Mouse (Mus musculus): ENCODE measurements around the gene Pigq. TPM values are rescaled to one million over a fixed set of nuclear protein-coding genes. Genes with fewer than 3 reads are reported as not detected.
A peak's percentile ranks its signal among the peaks of the same experiment; 100 is the strongest.

Pigq gene
- total RNA-seq (2022) = 100 to 1,000 TPM; 104 to 128 (median 120) TPM

DNA sequence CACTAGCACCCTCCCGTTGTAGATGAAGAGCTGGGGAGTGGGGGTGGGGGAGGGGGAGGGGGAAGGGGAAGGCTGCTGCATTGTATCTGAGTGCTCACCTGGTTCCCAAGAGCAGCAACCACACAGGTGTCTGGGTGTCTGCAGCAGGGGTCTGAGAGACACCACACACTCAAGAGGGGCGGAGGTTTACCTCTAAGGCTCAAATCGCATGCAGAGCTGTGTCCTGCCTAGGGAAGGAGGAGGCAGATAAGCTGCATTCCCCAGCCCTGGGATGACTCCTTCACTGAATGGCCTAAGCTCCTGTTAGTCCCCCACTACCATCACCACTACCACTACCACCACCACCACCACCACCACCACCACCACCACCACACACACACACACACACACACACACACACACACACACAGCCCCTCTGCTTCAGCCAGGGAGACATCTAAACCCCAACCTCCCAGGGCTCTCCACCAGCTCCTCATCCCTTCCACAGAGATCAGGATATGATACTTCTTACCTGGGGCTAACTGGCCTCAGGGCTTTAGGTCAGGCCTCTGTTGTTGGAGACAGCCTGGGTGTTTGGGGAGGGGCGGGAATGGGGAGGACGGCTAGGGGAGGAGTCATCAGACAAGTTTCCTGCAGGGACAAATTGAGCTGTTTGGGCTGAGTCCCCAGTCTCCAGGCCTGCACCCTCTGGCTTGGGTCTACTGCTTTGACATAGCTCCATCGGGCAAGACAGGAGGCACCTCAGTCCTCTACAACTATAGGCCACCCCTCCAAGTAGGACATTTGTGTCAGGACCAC is at the start of gene Pigq, which contains the start of gene Nhlrc4:
Gene Pigq (minus strand): TSS at position 571 of the 798 bp plus-strand sequence.
Gene Nhlrc4 (minus strand): TSS at position 596 of the 798 bp plus-strand sequence.
- DNase-seq (ENCODE audit: low spot score in 2 of 2) = no peak

DNA sequence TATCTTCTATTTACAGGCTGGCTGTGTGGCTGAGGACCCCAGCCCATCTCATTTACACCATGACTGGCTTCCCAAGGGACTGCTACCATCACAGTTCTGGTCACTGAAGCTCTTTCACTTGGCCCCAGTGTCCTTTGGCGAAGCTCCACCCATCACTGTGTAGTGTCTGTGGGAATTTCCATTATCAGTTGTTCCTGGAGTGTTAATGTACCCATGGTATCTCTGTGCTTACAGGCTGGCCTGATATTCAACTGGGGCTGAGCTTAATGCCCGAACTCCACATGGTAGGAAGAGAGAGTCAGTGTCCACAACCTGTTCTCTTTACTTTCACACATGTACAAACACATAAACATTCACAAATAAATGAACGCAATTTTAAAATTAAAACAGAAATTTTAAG is 48.8 kb upstream of the Pigq start:
- DNase-seq (ENCODE audit: low spot score in 2 of 2) = no peak

DNA sequence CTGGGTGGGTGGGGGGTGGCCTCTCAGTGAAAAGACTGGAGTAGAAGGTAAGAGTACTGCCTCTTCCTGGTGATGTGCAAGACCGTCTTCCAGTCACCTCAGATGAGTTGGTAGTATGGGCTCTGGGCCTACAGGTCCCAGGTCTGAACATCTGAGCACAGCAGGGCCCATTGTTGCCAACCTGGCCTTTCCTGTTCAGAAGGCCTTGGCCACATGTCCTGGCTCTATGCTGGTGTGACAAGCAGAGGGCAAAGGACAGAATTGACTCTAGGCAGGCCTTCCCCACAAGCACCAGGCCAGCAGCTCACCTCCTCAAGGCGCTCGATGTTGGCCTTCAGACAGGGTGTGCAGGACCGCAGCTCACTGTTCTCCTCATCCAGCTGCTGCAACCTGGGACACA is 47.5 kb upstream of the Pigq start:
- no peak for DNase-seq (ENCODE audit: low spot score in 2 of 2)

DNA sequence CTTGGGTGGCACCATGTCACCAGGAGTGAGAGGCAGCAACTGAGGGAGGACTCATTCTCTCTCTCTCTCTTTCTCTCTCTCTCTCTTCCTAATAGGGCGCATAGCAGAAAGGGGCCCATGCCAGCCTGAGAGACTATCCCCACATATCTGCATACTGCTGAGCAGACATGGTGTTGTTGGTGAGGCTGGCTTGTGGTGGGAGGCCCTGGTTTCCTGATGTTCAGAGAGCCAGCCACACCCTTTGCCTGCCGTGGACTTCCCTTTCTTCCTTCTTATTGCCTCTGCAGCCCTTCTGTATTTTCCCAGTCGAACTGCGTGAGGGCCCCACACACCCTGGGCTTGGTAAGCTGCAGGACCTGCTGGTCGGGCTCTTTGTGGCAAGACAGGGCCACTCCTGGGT is 45.6 kb upstream of the Pigq start:
- DNase-seq (ENCODE audit: low spot score in 2 of 2) = no peak

DNA sequence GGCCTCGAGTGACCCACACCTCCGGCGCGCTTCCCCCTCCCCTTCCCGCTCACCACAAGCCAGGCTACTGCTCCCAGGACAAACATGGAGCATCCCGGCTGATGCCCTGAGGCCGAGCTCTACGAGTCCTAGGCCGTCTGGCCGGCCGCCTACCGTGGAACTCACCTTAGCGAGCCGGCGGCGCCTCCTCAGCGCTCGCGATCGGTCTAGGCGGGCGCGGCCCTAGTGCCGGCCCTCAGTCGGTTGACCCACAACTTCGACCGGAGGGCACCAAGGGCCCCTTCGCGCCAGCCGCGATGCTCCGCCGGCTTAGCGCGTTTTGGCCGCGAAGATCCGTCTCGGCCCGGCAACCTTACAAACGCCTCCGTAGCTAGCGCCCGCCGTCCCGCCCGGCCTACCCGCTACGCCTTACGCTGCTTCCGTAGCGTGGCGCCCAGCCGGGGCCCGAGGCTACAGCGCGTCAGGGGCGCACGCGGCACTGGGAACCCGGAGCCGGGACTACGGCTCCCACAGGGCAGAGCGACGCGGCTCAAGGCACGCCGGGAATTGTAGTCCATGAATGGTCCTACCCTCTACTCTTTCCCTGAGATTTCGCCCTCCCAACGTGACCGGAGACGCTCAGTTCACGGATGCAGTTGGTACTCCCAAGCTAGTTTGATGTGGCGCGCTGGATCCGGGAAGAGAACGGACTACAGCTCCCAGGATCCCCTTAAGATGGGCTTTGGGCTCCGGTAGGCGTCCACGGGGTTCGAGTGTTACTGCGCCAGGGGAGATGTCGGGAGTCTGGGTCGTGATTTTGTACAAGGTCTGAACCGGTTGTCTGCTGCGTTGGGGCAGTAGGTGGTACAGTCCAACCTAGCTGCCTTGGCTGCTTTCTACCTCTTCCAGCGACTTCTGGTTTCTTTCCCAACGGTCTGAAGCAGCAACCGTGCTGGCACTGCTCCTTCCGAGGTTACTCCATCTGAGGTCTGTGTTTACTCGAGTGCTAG is 40.9 kb upstream of the Pigq start, which contains the start of gene Capn15:
Gene Capn15 (minus strand): TSS at position 491 of the 989 bp plus-strand sequence.
- DNase-seq (ENCODE audit: low spot score in 2 of 2) = peak; percentile 95

DNA sequence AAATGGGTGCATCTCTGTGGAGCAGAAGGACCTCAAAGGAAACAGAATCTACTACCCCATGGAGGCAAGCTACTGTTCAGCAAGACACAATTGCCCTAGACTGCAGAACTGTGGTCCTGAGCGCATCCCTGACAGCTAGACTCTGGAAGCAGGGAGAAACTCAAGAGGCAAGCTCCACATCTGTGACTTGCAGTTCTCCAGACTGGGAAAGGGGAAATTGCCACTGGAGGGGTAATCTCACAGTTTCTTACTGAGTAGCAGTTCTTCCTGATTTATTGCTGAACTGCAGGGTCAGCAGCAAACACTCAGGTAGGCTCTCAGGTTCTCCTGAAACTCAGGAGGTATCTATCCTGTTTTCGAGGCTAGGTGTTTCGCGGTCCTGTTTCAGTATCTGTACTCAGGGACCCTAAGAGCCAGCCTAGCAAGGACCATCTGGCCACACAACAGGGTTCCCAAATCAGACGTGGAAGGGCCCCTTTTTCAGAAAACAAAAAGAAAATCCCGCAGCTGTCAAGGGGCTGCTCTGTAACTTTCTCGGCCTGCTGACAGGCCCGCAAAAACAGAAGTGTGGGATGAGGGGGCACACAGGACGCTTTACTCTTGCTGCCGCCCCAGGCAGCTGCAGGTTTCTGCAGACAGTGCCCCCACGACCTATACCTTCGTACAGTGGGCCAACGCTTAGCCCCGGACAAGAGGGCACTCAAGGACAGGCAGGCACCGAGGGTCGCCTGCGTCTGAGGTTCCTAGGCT is 40.0 kb upstream of the Pigq start:
- peak in 1 of 2 experiments; percentile 24 for DNase-seq (ENCODE audit: low spot score in 2 of 2)

DNA sequence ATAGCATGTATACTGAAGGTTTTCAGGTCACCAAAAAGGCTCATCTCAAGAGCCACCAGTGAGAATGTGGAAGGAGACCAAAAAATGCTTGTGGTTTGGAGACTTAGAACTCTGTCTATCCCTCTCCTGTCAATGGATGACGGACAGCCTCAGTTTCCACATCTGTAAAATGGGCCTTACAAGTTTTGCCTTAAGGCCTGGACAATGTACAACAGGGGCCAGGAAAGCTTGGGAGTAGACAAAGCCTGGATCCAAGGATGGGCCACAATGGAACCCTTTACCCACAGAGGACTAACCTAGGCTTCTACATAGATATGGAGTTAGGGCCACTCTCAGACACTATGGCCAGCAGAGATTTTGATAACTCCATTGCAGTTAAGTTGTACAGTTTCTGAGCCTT is 39.3 kb upstream of the Pigq start:
- no peak for DNase-seq (ENCODE audit: low spot score in 2 of 2)

DNA sequence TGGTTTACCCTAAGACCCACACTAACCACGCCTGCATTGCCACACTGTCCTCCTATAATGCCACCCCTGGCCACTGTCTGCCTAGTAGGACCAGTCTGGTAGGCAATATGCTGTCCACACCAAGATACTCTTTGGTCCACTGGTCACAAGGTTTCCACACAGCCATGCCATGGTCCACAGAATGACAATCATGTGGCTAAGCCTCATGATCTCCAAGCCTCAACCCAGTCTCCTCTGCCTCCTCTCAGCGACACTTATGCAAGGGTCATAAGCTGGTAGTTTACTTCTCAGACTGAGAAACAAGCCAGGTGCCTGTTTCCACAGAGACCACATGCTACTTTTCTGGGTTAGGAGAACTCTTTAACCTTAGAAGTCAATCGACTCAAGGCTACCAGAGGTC is 38.2 kb upstream of the Pigq start:
- DNase-seq (ENCODE audit: low spot score in 2 of 2) = no peak

DNA sequence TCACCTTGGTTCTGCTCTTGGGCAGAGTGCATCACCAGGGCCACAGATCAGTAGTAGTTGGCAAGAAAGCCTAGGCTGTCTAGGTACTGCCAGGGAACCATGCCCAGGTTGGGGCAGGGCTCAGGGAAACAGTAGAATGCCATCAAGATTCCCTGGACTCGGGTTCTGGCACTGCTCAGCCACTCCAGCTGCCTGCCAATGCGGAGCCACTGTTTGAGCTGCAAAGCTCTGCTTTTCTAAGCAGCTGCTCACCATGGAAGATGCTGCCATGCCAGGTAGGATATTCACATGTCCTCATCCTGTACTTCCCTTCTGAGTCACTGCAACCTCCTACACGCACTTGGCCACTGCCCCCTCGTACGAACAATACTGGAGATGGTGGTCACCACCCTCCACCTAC is 36.1 kb upstream of the Pigq start:
- DNase-seq (ENCODE audit: low spot score in 2 of 2) = no peak

DNA sequence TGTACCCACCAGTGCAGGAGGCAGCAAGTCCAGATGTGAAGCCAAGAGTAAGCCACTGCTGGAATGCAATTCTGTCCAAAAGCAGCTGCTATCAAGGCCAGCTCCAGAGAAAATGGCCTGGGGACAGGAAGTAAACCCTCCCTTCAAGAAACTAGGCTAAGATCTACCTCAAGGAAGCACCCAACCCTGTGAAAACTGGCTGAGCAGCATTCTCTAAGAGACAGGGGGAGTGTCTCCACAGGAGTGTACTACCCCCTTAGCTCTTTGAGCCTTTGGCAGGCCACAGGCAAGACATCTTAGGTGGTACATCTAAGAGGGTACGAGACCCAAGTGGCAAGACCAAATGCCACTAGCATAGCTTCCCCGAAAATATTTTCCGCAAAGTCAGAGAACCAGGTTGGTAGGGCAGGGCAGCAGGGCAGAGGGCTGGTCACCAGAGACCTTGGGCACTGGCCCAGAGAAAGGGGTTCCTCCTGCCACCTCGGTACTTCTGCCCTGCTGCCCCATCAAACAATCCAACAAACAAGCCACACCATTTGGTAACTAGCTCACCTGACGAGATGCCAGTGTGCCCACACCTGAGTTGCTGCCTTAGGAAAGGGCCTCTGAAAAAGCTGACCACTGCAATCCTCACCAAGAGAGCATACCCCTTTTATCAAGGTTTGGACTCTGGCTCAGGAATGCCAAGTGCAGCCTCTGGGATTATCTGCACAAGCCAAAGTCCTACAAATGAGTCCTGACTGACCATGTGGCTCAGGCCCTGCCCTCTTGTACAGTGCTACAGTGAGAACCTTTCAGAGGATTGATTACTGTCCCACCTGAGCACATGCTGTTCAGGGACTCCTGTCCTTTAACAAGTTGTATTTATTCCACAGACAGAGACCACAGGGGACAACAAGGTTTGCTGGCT is 35.3 kb upstream of the Pigq start:
- no peak for DNase-seq (ENCODE audit: low spot score in 2 of 2)

DNA sequence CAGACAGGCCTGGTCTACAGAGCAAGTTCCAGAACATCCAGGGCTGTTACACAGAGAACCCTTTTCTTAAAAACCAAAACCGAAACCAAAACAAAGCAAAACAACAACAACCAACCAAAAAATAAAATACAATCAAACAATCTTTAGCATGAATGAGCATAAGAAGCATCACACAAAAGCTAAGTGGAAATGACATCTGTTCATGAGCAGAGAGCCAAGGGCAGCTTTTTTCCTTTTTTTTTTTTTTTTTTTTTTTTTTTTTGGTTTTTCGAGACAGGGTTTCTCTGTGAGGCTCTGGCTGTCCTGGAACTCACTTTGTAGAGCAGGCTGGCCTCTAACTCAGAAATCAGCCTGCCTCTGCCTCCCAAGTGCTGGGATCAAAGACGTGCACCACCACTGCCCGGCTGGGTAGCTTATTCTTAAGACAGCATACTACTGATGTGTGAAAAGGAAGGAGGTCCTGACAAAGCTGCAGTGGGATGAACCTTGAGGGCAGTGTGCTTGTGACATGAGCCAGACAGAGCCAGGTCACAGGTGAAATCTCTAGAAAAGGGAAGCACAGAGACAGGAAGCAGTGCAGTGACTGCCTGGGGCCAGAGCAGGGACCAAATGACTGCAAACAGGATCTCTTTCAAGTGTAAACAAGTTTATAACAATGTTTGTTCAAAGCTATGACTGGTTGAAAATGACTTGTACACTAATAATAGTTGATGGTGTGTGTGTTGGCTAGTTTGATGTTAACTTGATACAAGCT is 26.4 kb upstream of the Pigq start:
- DNase-seq (ENCODE audit: low spot score in 2 of 2) = no peak

DNA sequence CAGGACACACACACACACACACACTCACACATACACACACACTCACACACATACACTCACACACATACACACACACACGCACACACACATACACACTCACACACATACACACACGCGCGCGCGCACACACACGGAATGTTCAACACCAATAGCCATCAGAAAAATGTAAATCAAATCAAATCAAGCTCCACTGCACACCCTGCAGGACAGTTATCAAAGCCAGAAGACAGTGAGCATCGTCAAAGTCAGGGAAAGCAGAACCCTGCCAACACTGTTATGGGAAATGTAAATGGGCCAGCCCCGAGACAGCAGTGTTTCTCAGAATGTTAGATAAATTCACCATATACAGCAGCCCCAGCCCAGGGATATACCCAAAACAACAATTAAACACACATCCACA is 25.7 kb upstream of the Pigq start:
- DNase-seq (ENCODE audit: low spot score in 2 of 2) = no peak

DNA sequence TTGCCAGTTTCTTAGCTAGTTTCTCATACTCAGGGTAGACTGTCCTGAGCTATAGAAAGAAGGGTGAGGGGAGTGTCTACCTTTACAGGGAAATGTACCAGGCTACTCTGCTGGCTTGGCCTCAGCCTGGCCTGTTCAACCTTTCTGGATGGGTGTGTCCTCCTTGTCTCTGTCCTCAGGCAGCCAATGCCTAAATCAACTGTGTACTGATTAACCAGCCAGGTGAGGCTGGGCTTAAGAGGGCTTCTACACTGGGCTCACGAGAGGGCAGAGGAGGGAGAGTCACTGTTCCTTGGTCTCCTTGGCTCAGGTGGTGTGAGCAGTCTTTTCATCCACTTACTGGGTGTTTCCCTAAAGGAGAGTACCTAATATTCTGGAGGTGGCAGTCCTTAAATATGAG is 23.4 kb upstream of the Pigq start:
- DNase-seq (ENCODE audit: low spot score in 2 of 2) = no peak

DNA sequence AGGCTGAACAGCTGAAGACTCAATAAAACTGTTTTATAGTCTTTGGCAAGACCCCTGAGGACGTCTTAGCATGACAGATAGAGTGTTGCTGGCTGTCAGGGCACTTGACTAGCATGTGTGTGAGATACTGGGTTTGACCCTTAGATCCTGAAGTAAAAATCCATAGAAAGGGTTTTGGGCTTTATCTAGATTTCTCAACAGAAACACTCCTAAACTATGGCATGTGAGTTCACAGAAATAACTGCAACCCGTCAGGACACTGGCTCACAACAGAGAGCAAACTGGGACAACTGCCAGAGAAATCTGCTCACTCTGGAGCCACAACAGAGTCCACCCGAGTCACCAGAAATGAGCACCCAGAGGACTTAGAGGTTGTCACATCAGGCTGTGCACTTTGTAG is 22.9 kb upstream of the Pigq start:
- no peak for DNase-seq (ENCODE audit: low spot score in 2 of 2)

DNA sequence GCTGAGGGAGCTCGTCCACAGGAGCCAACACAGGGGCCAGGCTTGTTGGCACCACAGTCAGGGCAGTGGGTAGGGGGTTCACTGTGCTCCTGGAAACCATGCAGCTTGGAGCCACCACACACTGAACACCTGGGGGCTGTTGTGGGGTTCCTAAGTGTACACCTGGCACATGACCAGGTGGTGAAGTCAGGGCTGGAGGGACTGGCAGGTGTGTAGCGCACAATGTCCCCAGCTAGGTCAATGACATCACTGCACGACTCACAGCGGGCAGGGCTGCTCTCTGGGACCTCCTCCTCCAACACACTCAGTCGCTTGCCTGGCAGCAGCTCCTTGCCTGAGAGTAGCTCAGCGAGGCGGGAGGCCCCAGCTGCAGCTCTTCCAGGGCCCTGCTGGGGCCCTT is 19.5 kb upstream of the Pigq start:
- no peak for DNase-seq (ENCODE audit: low spot score in 2 of 2)

DNA sequence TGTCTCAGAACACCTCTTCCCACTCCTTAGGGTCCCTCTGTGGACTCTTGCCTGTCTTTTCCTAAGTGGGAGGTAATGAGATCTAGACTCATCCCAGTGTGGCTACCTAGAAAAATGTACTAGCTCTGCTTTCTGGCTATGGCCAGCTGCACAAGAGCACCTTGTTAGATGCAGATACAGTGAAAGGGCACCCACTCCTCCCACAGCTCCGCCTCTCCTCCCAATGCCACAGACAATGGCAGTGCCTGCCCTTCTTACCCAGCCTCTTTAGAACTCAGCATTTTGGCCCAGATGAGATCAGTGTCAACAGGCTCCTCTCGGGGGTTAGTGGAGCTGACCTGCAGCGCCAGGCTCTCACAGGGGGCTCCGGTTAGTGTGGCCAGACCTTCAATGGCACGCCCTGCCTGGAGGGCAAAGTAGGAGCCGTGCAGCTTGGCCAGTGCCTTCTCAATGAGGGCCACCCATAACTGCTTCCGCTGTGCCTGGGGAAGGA is 17.7 kb upstream of the Pigq start:
- DNase-seq (ENCODE audit: low spot score in 2 of 2) = no peak

DNA sequence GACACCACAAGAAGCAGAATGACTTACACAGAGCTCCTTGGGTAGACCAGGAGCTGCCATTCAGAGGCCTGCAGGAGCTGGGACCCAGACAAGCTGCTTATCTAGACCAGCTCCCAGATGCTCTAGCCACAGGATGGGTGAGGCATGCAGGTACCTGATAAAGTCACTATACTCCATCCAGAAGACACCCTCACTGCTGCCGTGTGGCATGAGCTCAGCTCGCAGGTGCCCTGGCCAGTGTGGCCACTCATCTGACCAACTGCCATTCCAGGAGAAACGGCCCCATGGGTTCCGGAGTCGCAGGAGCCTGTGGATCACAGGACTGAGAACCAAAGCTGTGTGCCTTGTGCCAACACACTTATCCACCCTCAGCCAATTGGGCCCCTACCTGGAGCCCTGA is 16.8 kb upstream of the Pigq start:
- DNase-seq (ENCODE audit: low spot score in 2 of 2) = no peak

DNA sequence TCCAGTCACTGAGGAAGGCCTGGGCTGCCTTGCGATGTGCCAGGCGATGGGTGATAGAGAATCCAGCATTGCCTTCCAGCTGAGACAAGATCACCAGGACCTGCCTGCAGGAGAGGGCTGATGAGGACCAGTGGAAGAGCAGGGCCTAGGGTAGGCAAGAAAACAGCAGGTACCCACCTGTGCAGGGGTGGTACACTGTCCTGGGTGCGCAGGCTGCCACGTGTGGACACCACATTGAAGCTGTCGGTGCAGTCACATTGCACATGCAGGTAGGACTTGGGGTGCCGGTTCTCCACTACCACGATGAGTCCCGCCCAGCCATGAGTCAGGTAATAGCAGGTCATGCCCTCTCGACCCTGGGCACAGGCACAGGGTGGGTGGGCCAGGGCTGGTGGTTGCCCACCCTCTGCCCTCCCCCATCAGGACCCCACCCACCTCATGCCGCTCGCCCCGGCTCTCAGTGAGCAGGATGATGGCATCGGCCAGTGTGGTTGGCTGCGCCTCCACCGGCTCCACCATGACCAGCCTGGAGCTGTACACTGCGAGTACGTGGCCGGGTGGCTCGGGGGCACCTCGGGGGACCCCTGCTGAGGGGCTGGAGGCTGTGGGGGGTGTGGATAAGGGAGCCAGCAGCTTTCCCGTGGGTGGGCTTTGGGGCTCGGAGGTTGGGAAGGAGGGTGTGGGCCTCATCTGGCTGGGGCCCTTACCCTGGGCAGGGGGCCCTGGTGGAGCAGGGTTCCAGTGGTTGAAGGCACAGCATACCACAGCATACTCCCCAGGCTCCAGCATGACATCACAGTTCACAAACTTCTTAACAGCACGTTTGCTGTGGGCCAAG is 15.1 kb upstream of the Pigq start:
- no peak for DNase-seq (ENCODE audit: low spot score in 2 of 2)

Measured in layer of hippocampus, adult 8-10 months (tissue).